Mouse (Mus musculus): ENCODE measurements around the gene Cfap126.
"Not testable (repeated sequence)": the region's sequence is repeated elsewhere in the genome, so short reads cannot be mapped to it uniquely, and the experiment has no call there.

Gene Cfap126

DNA sequence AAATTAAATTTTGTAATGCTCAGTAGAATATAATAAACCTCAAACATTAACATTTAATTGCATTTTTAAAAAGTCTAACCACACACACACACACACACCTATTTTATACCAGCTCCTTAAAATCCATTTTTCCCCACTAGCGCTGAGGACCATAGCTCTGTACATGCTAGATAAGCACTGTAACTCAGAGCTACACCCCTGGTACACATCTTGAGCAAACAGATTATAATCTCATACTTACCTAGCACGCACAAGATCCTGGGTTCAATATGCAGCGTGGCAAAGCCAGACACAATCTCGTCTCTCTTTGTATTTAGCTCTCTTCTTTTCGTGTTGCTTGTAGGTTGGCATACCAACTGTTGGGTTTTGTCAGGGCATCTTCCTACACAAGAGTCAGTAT lies 10.7 kb downstream of the Cfap126 start:
- no peak for DNase-seq (ENCODE audit: low spot score in 2 of 2)

DNA sequence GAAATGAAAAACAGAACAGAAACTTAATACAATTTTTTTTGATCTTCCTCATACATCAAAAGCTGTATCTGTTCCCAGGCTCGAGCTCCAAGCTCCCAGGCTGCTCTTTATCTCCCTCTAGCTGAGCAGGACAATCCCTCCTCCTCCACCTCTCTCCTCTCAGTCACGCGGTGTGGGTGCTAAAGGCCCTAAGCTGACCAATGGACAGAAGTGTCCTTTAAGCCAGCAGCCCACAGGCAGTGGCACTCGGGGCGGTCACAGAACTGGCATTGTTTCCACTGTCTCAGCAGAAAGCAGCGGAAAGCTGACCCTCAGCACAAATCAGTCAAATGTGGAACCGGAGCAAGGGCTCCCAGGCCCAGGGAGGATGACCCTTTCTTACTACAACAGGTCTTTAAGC lies 15.5 kb downstream of the Cfap126 start:
- DNase-seq (ENCODE audit: low spot score in 2 of 2) = no peak

DNA sequence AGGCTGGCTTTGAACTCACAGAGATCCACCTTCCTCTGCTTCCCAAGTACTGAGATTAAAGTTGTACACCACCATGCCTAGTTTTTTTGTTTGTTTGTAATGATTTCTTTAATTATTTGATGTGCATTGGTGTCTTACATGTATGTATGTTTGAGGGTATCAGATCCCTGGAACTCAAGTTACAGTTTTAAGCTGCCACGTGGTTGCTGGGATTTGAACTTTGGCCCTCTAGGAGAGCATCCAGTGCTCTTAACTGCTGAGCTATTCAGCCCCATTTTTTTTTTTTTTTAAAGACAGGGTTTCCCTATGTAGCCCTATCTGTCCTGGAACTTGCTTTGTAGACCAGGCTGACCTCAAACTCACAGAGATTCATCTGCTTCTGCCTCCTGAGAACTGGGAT lies 17.3 kb downstream of the Cfap126 start:
- no peak for DNase-seq (ENCODE audit: low spot score in 2 of 2)

DNA sequence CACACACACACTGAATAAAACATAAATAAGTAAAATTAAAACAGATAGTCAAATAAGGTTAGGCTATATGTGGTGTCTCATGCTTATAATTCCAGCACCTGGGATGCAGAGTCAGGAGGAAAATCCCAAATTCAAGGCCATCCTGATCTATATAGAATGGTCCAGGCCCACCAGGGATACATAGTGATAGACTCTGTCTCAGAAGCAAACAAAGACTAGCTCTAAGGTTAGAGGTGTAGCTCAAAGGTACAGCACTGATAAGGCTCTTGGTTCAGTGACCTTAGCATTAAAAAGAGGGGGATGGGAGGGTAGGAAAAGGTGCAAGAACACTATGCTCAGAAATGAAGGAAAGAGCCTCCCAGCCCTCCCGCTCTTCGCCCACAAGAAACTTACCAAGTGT lies 21.9 kb downstream of the Cfap126 start:
- no peak for DNase-seq (ENCODE audit: low spot score in 2 of 2)

DNA sequence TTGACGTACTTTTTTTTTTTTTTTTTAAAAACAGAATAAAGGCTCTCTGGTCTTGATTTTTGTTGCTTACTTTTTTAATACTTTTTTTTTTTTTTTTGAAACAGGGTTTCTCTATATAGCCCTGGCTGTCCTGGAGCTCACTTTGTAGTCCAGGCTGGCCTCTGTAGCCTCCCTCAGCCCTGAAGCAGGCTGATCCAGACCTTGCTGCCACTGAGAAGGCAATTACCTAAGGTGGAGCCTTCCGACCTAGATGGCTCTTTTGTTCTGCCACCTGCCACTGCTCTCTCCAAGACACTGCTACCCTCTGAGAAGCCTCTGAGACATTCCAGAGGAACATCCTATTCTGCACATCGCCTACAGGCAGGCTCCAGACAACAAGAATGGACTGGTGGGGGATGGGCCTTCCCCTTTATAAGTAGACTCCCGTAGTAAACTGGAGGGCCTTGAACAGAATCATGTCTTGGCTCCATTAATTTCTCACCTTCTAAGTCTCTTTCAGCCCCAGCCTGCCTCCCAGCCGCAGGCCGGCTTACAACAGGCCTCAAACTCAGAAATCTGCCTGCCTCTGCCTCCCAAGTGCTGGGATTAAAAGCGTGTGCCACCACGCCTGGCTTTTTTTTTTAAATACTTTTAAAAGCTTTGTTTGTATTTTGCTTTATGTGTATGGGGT lies 23.9 kb downstream of the Cfap126 start:
- DNase-seq (ENCODE audit: low spot score in 2 of 2) = not testable (repeated sequence)

DNA sequence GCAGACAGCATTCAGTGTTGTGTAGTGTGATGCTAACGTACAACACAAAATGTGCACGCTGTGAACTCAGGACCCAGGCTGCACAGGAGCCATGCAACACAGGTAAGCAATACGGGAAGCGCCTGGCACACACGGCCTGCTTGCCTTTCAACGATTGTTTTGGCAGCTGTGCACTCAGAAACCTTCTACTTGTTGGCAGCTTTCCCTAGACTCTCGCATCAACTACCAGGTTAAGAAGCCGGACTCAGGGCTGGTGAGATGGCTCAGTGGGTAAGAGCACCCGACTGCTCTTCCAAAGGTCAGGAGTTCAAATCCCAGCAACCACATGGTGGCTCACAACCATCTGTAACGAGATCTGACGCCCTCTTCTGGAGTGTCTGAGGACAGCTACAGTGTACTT lies 29.3 kb downstream of the Cfap126 start:
- not testable (repeated sequence) for DNase-seq (ENCODE audit: low spot score in 2 of 2)

DNA sequence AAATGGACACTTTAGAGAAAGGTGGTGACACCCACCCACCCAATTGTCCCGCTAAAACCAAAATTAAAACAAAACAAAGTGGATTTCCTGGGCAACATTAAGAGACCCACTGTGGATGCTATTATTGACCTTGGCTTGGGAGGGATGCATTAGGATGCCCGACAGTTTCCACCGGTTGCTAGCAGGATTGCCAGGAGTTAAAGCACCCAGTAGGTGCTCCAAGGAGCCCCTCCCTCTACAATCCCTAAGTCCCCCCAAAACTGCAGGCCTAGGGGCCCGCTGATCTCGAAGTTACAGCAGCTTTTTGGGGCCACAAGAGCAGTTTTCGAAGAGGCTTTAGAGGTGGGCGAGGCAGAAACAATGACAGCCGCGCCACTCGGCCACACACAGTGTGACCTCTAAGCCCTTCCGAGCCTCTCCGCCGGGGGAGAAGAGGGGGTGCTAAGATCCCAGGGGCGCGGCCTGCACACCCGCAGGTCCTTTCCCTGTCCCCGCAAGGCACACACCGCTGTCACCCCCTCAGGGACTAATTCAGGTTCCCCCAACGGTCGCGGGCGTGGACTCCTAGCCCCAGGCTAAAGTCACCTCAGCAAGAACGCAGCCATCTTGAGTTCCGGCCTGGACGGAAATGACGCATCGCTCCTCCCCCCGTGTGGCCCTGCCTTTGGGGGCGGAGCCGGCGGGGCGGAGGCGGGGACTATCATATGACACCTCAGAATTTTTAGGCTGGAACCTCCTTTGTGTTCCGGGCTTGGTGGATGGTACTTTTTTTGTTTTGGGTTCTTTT lies 36.4 kb downstream of the Cfap126 start, which contains the start of the genes Sdhc and Mpz:
Sdhc (minus strand) TSS at position 630 of the 787 bp plus-strand sequence.
Mpz (plus strand) TSS at position 738 of the 787 bp plus-strand sequence.
- peak; percentile 93 to 95 for DNase-seq (ENCODE audit: low spot score in 2 of 2)

DNA sequence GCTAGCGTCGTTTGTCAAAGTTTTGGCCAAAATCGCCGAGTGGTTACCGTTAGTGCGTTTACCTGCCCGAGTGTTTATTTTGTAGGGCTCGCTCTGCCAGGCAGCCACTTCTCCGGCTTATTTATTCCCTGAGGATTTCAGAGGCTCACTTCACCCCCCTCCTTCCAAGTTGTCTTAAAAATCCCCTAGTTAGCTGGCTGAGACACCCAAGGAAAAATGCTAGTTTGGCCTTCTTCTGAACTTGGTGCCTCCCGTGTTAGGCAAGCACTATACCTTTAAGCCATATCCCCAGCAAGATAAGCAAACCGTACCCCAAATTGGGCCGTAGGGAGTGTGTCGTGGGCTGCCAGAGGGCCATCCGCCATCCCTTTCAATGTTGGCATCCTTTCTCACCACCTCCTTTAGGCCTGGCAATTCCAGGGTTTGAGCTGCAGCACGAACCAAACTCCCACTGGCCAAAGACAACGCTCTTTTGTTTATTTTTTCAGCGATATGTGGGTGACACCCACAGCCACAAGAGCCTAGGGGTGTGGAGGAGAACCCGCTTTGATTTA lies 37.2 kb downstream of the Cfap126 start:
- DNase-seq (ENCODE audit: low spot score in 2 of 2) = no peak

DNA sequence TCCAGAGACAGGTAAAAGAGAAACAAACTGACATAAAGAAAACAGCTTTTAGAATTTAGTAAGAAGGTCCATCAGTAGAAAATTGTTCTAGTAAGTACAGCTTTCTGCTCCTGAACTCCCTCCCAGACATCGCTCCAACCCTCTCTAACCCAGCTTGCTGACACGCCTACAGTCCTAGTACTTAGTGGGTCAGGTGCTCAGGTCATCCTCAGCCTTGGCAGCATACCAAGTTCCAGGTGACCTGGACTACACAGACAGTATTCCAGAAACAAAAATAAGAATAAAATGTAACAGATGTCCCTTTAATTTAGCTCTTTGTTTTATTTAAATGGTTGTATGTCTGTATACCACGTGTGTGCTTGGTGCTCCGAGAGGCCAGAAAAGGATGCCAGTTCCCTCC lies 38.2 kb downstream of the Cfap126 start:
- no peak for DNase-seq (ENCODE audit: low spot score in 2 of 2)

DNA sequence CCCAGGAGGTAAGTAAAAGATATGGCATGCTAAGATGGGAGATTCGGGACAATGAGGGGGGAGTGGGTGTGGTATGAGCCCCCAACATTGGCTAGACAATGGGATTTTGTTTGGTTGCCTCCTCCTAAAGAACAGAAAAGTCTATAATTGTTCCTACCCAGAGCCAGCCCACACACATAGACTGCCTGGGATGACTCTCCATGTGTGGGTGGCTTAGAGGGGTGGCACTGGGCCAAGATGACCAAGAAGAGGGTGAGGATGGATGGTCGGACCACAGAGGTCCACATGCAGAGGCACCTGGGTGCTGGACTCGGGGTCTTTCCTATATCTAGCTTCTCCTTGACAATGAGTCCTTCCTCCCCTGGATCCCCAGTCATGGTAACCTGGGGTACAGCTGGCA lies 42.9 kb downstream of the Cfap126 start:
- no peak for DNase-seq (ENCODE audit: low spot score in 2 of 2)

DNA sequence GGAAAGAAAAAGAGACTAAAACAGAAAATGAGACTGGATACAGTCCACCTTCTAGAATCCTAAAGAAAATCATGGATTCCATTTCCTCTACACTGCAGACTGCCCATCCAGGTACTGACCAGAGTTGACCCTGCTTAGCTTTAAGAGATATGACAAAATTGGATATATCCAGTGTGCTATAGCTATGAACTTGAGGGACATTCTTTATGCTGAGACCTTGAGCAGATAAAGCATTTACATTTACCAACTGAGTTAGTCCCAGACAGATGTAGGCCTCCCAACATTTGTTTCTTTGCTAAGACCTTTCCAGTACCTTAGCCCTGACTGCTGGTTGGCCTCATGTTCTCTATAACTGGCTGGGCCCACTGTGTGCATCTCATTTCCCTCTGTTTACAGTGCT lies 44.2 kb downstream of the Cfap126 start:
- DNase-seq (ENCODE audit: low spot score in 2 of 2) = no peak

DNA sequence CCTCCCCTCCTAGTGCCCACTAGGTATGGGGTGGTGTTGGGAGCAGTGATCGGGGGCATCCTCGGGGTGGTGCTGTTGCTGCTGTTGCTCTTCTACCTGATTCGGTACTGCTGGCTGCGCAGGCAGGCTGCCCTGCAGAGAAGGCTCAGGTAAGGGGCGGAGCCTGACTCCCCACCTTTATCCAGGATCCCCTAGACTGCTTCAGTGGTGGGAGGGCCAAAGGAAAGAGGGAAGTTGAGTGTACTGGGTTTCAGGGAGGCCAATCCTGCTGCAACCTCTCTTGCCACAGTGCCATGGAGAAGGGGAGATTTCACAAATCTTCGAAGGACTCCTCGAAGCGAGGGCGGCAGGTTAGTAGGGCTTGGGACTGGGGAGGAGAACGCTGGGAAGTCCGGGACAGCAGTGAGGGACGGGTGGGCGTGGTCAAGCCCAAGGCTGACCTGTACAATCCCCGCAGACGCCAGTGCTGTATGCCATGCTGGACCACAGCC lies 45.8 kb downstream of the Cfap126 start:
- DNase-seq (ENCODE audit: low spot score in 2 of 2) = no peak

DNA sequence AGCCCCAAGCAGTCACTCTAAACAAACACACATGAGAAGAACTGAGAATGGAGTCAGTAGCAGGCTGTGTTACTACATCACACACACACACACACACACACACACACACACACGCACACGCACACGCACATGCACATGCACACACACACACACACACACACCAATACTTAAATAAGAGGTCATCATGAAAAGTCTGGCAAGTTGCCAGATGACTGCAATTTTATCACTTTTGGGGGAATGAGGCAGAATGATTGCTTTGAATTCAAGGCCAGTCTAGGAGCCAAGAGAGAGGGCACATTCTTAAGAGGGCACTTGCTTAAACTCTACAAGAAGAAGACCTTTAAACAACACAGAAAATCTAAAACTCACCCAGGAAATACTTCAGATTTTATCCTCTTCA lies 48.8 kb downstream of the Cfap126 start:
- no peak for DNase-seq (ENCODE audit: low spot score in 2 of 2)

DNA sequence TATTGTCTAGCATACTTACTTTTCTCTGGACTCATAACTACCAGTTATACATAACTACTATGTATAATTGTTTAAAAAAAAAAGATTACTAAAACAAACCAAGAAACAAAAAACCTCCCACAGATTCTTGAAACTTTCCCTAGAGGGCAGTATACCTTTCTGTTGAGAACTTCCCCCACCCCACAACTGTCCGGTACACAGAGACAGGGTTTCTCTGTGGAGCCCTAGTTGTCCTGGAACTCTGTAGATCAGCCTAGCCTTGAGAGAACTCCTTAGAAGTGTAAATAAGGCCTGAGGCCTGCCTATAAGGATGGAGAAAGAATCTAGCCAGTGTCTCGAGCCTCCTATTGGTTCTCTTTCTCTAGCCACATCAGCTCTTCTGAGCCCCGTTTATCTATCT lies 50.5 kb downstream of the Cfap126 start:
- DNase-seq (ENCODE audit: low spot score in 2 of 2) = no peak

DNA sequence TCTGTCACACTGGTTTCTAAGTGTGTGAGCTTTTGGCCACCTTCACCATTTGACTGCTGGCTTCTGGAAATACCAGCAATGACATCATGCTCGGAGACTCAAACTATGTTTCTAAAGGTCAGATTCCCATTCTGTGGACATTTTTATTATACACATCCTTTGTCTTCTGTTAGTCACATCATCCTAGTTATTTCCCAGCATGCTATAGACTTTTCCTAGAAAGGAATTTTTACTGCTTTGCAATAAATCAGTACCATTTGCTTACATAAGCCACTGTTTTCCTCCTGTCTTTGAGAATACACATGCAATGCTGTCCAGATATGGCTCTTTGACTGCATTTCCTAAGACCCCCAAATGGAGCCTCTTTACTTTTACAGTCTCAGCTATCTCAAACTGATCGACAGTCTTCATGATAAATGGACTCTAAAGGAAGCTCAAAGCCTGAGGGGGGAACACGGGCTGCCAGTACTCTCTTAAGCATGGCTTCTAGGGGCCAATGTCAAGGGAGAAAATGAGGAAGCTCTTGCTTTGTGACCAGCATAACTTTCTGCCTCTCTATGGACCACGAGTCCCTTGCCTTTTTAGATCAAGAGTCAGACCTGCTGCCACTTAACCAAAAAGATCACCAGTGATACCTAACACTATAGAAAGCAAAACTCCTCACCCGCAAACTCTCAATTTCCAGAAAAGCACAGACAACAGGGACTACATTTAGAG lies 52.1 kb downstream of the Cfap126 start:
- no peak for DNase-seq (ENCODE audit: low spot score in 2 of 2)

DNA sequence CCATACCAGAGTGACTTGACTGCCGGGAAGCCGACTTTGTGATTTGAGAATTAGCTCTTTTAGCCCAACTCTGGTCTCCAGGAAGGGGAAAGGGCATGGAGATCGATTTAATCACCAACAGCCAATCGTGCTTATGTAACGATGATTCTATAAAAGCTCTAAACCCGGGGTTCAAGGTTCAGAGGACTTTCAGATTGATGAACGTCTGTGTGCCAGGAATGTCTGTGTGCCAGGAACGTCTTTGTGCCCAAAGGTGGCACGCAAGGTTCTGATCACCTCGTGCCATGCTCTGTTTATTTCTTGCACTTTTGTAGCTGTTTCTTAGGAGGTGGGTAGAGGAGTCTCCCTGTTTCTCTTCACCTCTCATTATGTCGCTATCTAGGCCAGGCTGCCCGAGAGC lies 55.2 kb downstream of the Cfap126 start:
- DNase-seq (ENCODE audit: low spot score in 2 of 2) = no peak

DNA sequence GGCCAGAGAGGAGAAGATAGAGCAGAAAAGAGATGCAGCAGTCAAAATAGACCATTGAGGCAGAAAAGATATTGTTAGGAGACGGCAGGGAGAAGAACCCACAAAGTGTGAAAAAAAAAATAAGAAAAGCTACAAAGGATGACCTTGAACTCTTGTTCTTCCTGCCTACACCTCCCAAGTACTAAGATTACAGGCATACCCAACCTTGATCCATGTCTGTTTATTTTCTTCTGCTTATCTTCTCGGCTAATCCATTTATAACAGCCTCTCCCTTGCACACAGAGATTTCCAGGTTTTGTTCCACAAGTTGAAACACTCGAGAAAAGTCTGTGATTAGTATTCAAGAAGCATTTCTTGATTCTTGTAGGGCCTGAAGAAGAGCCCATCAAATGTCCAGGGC lies 56.2 kb downstream of the Cfap126 start:
- DNase-seq (ENCODE audit: low spot score in 2 of 2) = no peak

DNA sequence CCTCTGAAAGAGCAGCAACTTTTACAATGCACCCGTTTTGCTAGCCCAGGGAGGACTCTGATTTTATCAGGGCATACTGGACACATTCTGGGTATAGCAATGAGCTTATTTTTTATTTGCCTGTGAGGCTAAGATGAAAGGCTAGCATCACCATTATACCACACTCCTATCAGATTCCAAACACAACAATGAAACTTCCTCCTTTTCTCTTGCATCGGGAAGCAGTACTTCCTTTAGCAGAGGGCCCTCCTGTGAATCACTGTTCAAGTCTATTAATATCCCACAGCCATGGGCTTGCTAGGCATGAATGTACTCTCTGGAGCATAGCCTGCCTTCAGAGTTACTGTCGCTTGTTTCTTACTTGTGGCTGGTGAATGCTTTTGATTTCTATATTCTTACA lies 57.4 kb downstream of the Cfap126 start:
- DNase-seq (ENCODE audit: low spot score in 2 of 2) = no peak

DNA sequence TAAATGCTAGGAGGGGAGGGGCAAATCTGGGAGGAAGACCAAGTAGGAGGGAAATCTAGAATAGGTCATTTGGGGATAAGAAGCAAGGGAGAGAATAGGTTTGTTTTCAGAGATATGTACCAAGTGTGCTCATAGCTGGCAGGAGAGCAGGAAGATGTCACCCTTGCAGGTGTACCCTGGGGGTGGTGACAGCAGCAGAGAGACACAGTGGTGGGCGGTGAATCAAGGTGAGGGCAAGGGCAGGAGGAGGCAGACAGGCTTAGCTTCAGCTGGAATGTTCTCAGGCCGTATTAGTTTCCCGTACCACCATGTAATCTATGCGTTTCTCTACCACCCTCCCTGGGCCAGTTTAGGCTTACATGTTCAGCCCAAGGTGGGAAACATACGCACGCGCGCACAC lies 59.1 kb downstream of the Cfap126 start:
- no peak for DNase-seq (ENCODE audit: low spot score in 2 of 2)
